Mouse (Mus musculus): ENCODE measurements around the gene Ralgps2.

DNA sequence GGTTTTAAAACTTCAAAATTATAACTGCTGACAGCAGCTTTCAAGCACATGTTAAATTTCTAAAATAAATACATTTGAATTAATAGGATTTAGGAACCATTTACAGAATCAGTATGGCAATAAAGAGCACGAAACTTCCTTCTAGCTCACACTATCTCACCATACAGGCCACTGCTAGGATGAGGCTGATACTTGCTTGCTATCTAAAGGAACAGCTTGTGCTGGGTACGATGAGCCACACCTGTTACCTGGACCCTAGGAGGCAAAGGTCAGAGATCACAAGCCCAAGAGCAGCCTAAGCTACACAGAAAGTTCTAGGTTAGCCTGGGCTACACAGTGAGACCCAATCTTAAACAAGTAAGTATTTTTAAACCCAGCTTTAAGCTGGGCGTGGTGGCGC, 30.2 kb downstream of the Ralgps2 start:
- no peak for TF ChIP-seq CTCF (conservative IDR thresholded peaks at IDR 0.05; ENCODE audit: insufficient read depth, insufficient read length, low read depth, low read length)
- no peak for TF ChIP-seq POLR2A (IDR thresholded peaks at IDR 0.05; ENCODE audit: low read depth, low read length)
